Mouse (Mus musculus) bone marrow macrophage, adult 2 months (primary cell): Measurements from ENCODE around the gene Sh2d7. TPM values are rescaled to one million over a fixed set of nuclear protein-coding genes. Genes with fewer than 3 reads are reported as not detected.
A peak's percentile ranks its signal among the peaks of the same experiment; 100 is the strongest.

Source experiments
- H3K27ac ChIP-seq: 2 replicates; pipeline ENCODE4 v1.5.1; 2012; ENCODE audit warnings: low read depth, low read length; ENCODE audit not compliant: insufficient read depth
- H3K4me1 ChIP-seq: 2 replicates; pipeline ENCODE4 v1.6.1; 2012; ENCODE audit warnings: low read length; ENCODE audit not compliant: control insufficient read depth, insufficient read depth
- H3K4me3 ChIP-seq: 2 replicates; pipeline ENCODE4 v1.5.1; 2012; ENCODE audit warnings: mild to moderate bottlenecking, low read length, moderate library complexity; ENCODE audit not compliant: insufficient read depth
- CTCF ChIP-seq: IDR thresholded peaks from 2 replicates; pipeline ENCODE4 v1.5.1; 2012; ENCODE audit warnings: low read depth, mild to moderate bottlenecking, low read length, moderate library complexity
- POLR2A ChIP-seq: IDR thresholded peaks from 2 replicates; pipeline ENCODE4 v1.6.1; 2012; ENCODE audit warnings: mild to moderate bottlenecking, low read depth, low read length, borderline replicate concordance
- polyA plus RNA-seq: library from polyadenylated mRNA; stranded (reverse); fragments of >200 nt; gene quantifications from 2 replicates; pipeline ENCODE4 v1.2.4, GENCODE M21; 2012; ENCODE audit not compliant: missing spikeins, insufficient read depth, insufficient read length

Sh2d7 gene
- polyA plus RNA-seq, result not detected in 2 replicates

- H3K4me1 ChIP-seq, result peaks cover 3% of the 10 kb centered on the region; the same call in 1 of the 2 replicates
- no peak within 1 kb of the TSS for H3K27ac ChIP-seq
- TF ChIP-seq POLR2A, result no peak
- no peak for TF ChIP-seq CTCF
- H3K4me3 ChIP-seq, result no peak within 1 kb of the TSS
Measured at GRCm38 (mm10) chr9:54538684-54539083, at the start of gene Sh2d7. Gene Sh2d7 (plus strand): TSS chr9:54538984.

GRCm38 (mm10) chr9:54489599-54489998, 49.2 kb upstream of the Sh2d7 start:
- TF ChIP-seq CTCF (no peak), POLR2A (no peak)
- Histone ChIP-seq H3K4me1 (peaks cover 7% of the 10 kb centered on the region; the same call in 1 of the 2 replicates), H3K4me3 (no peak overlapping the region), H3K27ac (no peak overlapping the region)

- TF ChIP-seq POLR2A (no peak), CTCF (no peak)
- Histone ChIP-seq H3K4me3 (no peak overlapping the region), H3K4me1 (peaks cover 12% of the 10 kb centered on the region), H3K27ac (no peak overlapping the region)
Measured at GRCm38 (mm10) chr9:54490431-54490830, 48.4 kb upstream of the Sh2d7 start.

- Histone ChIP-seq H3K4me3 (no peak overlapping the region), H3K27ac (no peak overlapping the region), H3K4me1 (peaks cover 15% of the 10 kb centered on the region)
- no peak for TF ChIP-seq POLR2A
- no peak for TF ChIP-seq CTCF
Measured at GRCm38 (mm10) chr9:54499291-54499690, 39.5 kb upstream of the Sh2d7 start.

- TF ChIP-seq CTCF (no peak), POLR2A (no peak)
- Histone ChIP-seq H3K4me1 (peaks cover 14% of the 10 kb centered on the region), H3K27ac (no peak overlapping the region), H3K4me3 (no peak overlapping the region)
Measured at GRCm38 (mm10) chr9:54499791-54500190, 39.0 kb upstream of the Sh2d7 start.

- Histone ChIP-seq H3K4me1 (peaks cover 10% of the 10 kb centered on the region), H3K4me3 (peak overlapping the region; percentile 85), H3K27ac (peak overlapping the region; percentile 71)
- TF ChIP-seq CTCF, result no peak
- no peak for TF ChIP-seq POLR2A
Measured at GRCm38 (mm10) chr9:54500832-54501452, 37.8 kb upstream of the Sh2d7 start.

- no peak for TF ChIP-seq CTCF
- TF ChIP-seq POLR2A, result no peak
- peak within 1 kb of the TSS; percentile 85 for H3K4me3 ChIP-seq
- peaks cover 10% of the 10 kb centered on the region for H3K4me1 ChIP-seq
- peak within 1 kb of the TSS; percentile 71 for H3K27ac ChIP-seq
Measured at GRCm38 (mm10) chr9:54501453-54502110, 37.2 kb upstream of the Sh2d7 start, which contains the start of gene Dmxl2. Gene Dmxl2 (minus strand): TSS chr9:54501626.

GRCm38 (mm10) chr9:54502111-54502495, 36.7 kb upstream of the Sh2d7 start:
- TF ChIP-seq POLR2A (no peak), CTCF (no peak)
- H3K27ac ChIP-seq, result peak overlapping the region; percentile 21
- H3K4me3 ChIP-seq, result peak overlapping the region; percentile 85

GRCm38 (mm10) chr9:54502873-54503272, 35.9 kb upstream of the Sh2d7 start:
- Histone ChIP-seq H3K27ac (no peak overlapping the region), H3K4me1 (peaks cover 13% of the 10 kb centered on the region), H3K4me3 (no peak overlapping the region)
- no peak for TF ChIP-seq POLR2A
- no peak for TF ChIP-seq CTCF

More at GRCm38 (mm10) chr9:54502111-54502495, 36.7 kb upstream of the Sh2d7 start:
- H3K4me1 ChIP-seq, result peaks cover 11% of the 10 kb centered on the region

GRCm38 (mm10) chr9:54515991-54516390, 22.8 kb upstream of the Sh2d7 start:
- no peak for TF ChIP-seq CTCF
- no peak for TF ChIP-seq POLR2A
- Histone ChIP-seq H3K27ac (no peak overlapping the region), H3K4me3 (no peak overlapping the region), H3K4me1 (no peaks in the 10 kb centered on the region)
